Comparison of ENCODE assay signal across 13 mouse cellular contexts in the genomic region with DNA sequence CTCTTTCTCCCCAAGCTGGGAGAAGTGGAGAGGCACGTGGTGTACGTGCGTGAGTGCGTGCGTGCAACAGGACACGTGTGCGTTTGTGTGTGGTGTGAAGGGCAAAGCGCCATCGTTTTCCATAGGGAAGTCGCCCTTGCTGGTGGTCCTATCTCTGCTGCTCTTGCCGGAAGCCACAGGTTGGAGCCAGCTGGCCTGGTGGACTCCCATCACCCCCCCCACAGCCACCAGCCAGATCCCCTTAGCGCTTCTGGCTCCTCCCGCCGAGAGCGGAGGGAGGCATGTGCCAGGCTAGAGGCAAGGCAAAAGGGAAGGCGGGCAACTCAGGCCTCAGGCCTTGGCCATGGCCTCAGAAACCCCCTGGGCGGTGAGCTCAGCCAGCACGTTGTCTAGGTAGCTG. TPM values are rescaled to one million over a fixed set of nuclear protein-coding genes. Genes with fewer than 3 reads are reported as not detected.
DNase-seq lines count a peak whose midpoint lies in the region; ATAC-seq and TF ChIP-seq lines count a peak whose summit lies in the region.
"Had no signal": no experiment of that assay in that cellular context is flagged by ENCODE, and none has a peak within 500 bp of the region (broad histone marks: within the 10 kb centered on the region; RNA-seq: fewer than 3 reads in every experiment).

No protein-coding gene starts in this region.

- no peak overlapping the region for H3K4me3 ChIP-seq in kidney, embryonic 15.5 days (replicated peaks)
- H3K4me3 ChIP-seq in E14TG2a.4 (replicated peaks; ENCODE audit: low read length): peak overlapping the region; percentile 81
- no peak overlapping the region for H3K4me3 ChIP-seq in embryonic facial prominence, embryonic 14.5 days (ENCODE audit: low read depth, low read length)
- H3K4me3 ChIP-seq: liver, embryonic 13.5 days; megakaryocyte, embryonic 14.5 days had no signal

- peak overlapping the region; percentile 72 for H3K4me2 ChIP-seq in kidney, embryonic 15.5 days
- peak overlapping the region; percentile 66 for H3K4me2 ChIP-seq in embryonic facial prominence, embryonic 14.5 days (ENCODE audit: low read depth, low read length)
- H3K4me2 ChIP-seq: liver, embryonic 13.5 days had no signal

- no peak for TF ChIP-seq CTCF in E14TG2a.4 (conservative IDR thresholded peaks at IDR 0.05; ENCODE audit: low read length)

- H3K27ac ChIP-seq in kidney, embryonic 15.5 days: peak overlapping the region; percentile 52; the same call in 1 of the 2 replicates
- 0 out of 2 replicates have a peak overlapping the region, but pooled peaks have one; percentile 48 for H3K27ac ChIP-seq in embryonic facial prominence, embryonic 14.5 days (replicated peaks; ENCODE audit: low read depth, low read length)
- H3K27ac ChIP-seq: kidney, postnatal 0 days; liver, embryonic 13.5 days had no signal

- H3K27me3 ChIP-seq in kidney, embryonic 15.5 days: peaks cover 27% of the 10 kb centered on the region; the same call in 1 of the 2 replicates
- 0 out of 2 replicates have a peak, but pooled peaks cover 3% of the 10 kb centered on the region for H3K27me3 ChIP-seq in E14TG2a.4 (ENCODE audit: insufficient read depth, low read length)
- H3K27me3 ChIP-seq in embryonic facial prominence, embryonic 14.5 days (replicated peaks; ENCODE audit: control insufficient read depth, insufficient read depth, low read length): peaks cover 25% of the 10 kb centered on the region

- DNase-seq in kidney, postnatal 25 days: no peak
- DNase-seq in embryonic facial prominence, embryonic 14.5 days (ENCODE audit: low spot score): no peak
- DNase-seq in layer of hippocampus, postnatal 10 days (ENCODE audit: low spot score in 2 of 2): peak; percentile 56 to 67
- DNase-seq in adrenal gland, postnatal 4 days (ENCODE audit: low spot score in 2 of 2): no peak
- DNase-seq in ovary, postnatal 14 days (ENCODE audit: low spot score): no peak
- DNase-seq in embryo, embryonic 11 days: no peak
- DNase-seq: thymus, adult 18-20 months had no signal

- no peaks in the 10 kb centered on the region for H3K9me3 ChIP-seq in kidney, embryonic 15.5 days (replicated peaks)
- peaks cover 4% of the 10 kb centered on the region for H3K9me3 ChIP-seq in E14TG2a.4 (ENCODE audit: low read length)
- H3K9me3 ChIP-seq in embryonic facial prominence, embryonic 14.5 days (ENCODE audit: control insufficient read depth, low read length): no peaks in the 10 kb centered on the region
- H3K9me3 ChIP-seq: heart, embryonic 10.5 days; liver, embryonic 13.5 days had no signal

- peaks cover 36% of the 10 kb centered on the region for H3K4me1 ChIP-seq in kidney, embryonic 15.5 days
- peaks cover 77% of the 10 kb centered on the region for H3K4me1 ChIP-seq in E14TG2a.4 (replicated peaks; ENCODE audit: low read depth, low read length)
- H3K4me1 ChIP-seq in embryonic facial prominence, embryonic 14.5 days (ENCODE audit: control insufficient read depth, insufficient read depth, low read length): peaks cover 7% of the 10 kb centered on the region
- H3K4me1 ChIP-seq: liver, embryonic 13.5 days had no signal

- no peak overlapping the region for H3K9ac ChIP-seq in kidney, embryonic 15.5 days
- 0 out of 2 replicates have a peak overlapping the region, but pooled peaks have one; percentile 41 for H3K9ac ChIP-seq in embryonic facial prominence, embryonic 14.5 days (ENCODE audit: low read depth, low read length)
- H3K9ac ChIP-seq: liver, embryonic 13.5 days had no signal

- H3K36me3 ChIP-seq in kidney, embryonic 15.5 days: no peaks in the 10 kb centered on the region
- peaks cover 14% of the 10 kb centered on the region for H3K36me3 ChIP-seq in E14TG2a.4 (ENCODE audit: insufficient read depth, low read length)
- no peaks in the 10 kb centered on the region for H3K36me3 ChIP-seq in embryonic facial prominence, embryonic 14.5 days (ENCODE audit: control insufficient read depth, insufficient read depth, low read length)
- H3K36me3 ChIP-seq: heart, embryonic 10.5 days; liver, embryonic 13.5 days had no signal

- WGBS in kidney, embryonic 15.5 days: 87% methylated on average over 18 of the region's 18 CpGs
- 91% methylated on average over 13 of the region's 18 CpGs for WGBS in embryonic facial prominence, embryonic 14.5 days

- ATAC-seq in kidney, embryonic 15.5 days (replicated peaks; ENCODE audit: low FRiP score): no peak
- no peak for ATAC-seq in embryonic facial prominence, embryonic 14.5 days (ENCODE audit: low read depth)

RNA-seq across cellular contexts. Expression of gene Dtx1, which starts 30.8 kb away (rescaled TPM):
- 7.5 and 8.5 TPM in 2 replicates for polyA plus RNA-seq in kidney, embryonic 15.5 days (2015; fragmentation: Nextera tagmentation; extraction: Ambion mirVana)
- 3.4 and 4.3 TPM in 2 replicates for polyA plus RNA-seq in embryonic facial prominence, embryonic 14.5 days (2014; fragmentation: Nextera tagmentation; extraction: Ambion mirVana)
- total RNA-seq in layer of hippocampus, postnatal 10 days (2021): 10 to 100 TPM; 87.6 to 93.3 TPM
- 10 to 100 TPM; 13.7 to 17.2 TPM for total RNA-seq in adrenal gland, postnatal 4 days (2021)

RNA-seq across cellular contexts. Expression of gene Rasal1, which starts 32.3 kb away (rescaled TPM):
- polyA plus RNA-seq in kidney, embryonic 15.5 days (2015; fragmentation: Nextera tagmentation; extraction: Ambion mirVana): 0.58 and 0.89 TPM in 2 replicates
- polyA plus RNA-seq in embryonic facial prominence, embryonic 14.5 days (2014; fragmentation: Nextera tagmentation; extraction: Ambion mirVana): 0.50 and 1.4 TPM in 2 replicates
- total RNA-seq in layer of hippocampus, postnatal 10 days (2021): 100 to 1,000 TPM in 1 of 2 experiments, 10 to 100 TPM in 1; 77.2 to 112 TPM
- total RNA-seq in adrenal gland, postnatal 4 days (2021): 10 to 100 TPM; 10.7 to 15.8 TPM

RNA-seq across cellular contexts. Expression of gene Cfap73, which starts 46.9 kb away (rescaled TPM):
- not detected in 2 replicates for polyA plus RNA-seq in kidney, embryonic 15.5 days (2015; fragmentation: Nextera tagmentation; extraction: Ambion mirVana)
- polyA plus RNA-seq in embryonic facial prominence, embryonic 14.5 days (2014; fragmentation: Nextera tagmentation; extraction: Ambion mirVana): 1.0 TPM in 1 of 2 replicates, not detected in the other
- under 1 TPM; 0.76 to 0.80 TPM for total RNA-seq in layer of hippocampus, postnatal 10 days (2021)
- total RNA-seq in adrenal gland, postnatal 4 days (2021): under 1 TPM; 0.56 to 0.78 TPM
- polyA plus RNA-seq: kidney, postnatal 0 days; liver, embryonic 13.5 days had no signal

Comparison
In these comparisons a context has a peak if more than half of its experiments do, and no peak if none do; other contexts are left out.
1. DNase-seq: peak in layer of hippocampus, postnatal 10 days (2 of 2); none in kidney, postnatal 25 days (0 of 2), embryonic facial prominence, embryonic 14.5 days (single experiment), adrenal gland, postnatal 4 days (0 of 2), ovary, postnatal 14 days (single experiment) and embryo, embryonic 11 days (single experiment).
2. RNA of gene Dtx1, which starts 30.8 kb away (total RNA-seq): 87.6 to 93.3 TPM in layer of hippocampus, postnatal 10 days; 13.7 to 17.2 TPM in adrenal gland, postnatal 4 days; every median in the first group is over 4 times any median in the second.
3. RNA of gene Rasal1, which starts 32.3 kb away (total RNA-seq): 77.2 to 112 TPM in layer of hippocampus, postnatal 10 days; 10.7 to 15.8 TPM in adrenal gland, postnatal 4 days; every median in the first group is over 4 times any median in the second.